ENCODE assay signal across 8 mouse cellular contexts in genomic region chr7:125392536-125392935, GRCm38 (mm10). TPM values are rescaled to one million over a fixed set of nuclear protein-coding genes. Genes with fewer than 3 reads are reported as not detected.
A peak's percentile ranks its signal among the peaks of the same experiment; 100 is the strongest.
DNase-seq lines count a peak whose midpoint lies in the region; ATAC-seq lines count a peak whose summit lies in the region.

No protein-coding gene starts in this region.

- no peaks in the 10 kb centered on the region for H3K9me3 ChIP-seq in embryonic facial prominence, embryonic 13.5 days
- H3K9me3 ChIP-seq in heart, embryonic 14.5 days (ENCODE audit: control insufficient read depth, low read length), result no peaks in the 10 kb centered on the region
- no peaks in the 10 kb centered on the region for H3K9me3 ChIP-seq in limb, embryonic 13.5 days

- ATAC-seq in embryonic facial prominence, embryonic 13.5 days (ENCODE audit: insufficient number of reproducible peaks, insufficient read depth, low FRiP score, low TSS enrichment, low read depth), result no peak
- no peak for ATAC-seq in heart, embryonic 14.5 days (ENCODE audit: insufficient number of reproducible peaks, insufficient read depth, low FRiP score, low read depth)
- no peak for ATAC-seq in limb, embryonic 13.5 days (ENCODE audit: low FRiP score, low read depth)
- ATAC-seq in activated CD4-positive, CD25-positive, alpha-beta regulatory T cell, adult 4 months, result no peak

- no peak overlapping the region for H3K4me3 ChIP-seq in embryonic facial prominence, embryonic 13.5 days
- H3K4me3 ChIP-seq in heart, embryonic 14.5 days (ENCODE audit: control insufficient read depth in 1 of 2, insufficient read depth in 1 of 2, low read depth in 1 of 2, low read length in 2 of 2), result no peak overlapping the region
- no peak overlapping the region for H3K4me3 ChIP-seq in limb, embryonic 13.5 days

- H3K9ac ChIP-seq in embryonic facial prominence, embryonic 13.5 days, result 0 out of 2 replicates have a peak overlapping the region, but pooled peaks have one; percentile 32
- no peak overlapping the region for H3K9ac ChIP-seq in heart, embryonic 14.5 days (ENCODE audit: low read length)
- H3K9ac ChIP-seq in limb, embryonic 13.5 days, result 0 out of 2 replicates have a peak overlapping the region, but pooled peaks have one; percentile 51

- 31% methylated on average over 3 of the region's 3 CpGs for WGBS in embryonic facial prominence, embryonic 13.5 days
- WGBS in heart, embryonic 14.5 days, result 19% methylated on average over 3 of the region's 3 CpGs
- WGBS in limb, embryonic 13.5 days, result 35% methylated on average over 3 of the region's 3 CpGs

- peak overlapping the region; percentile 80 for H3K4me2 ChIP-seq in embryonic facial prominence, embryonic 13.5 days
- peak overlapping the region; percentile 86; the same call in 1 of the 2 replicates for H3K4me2 ChIP-seq in heart, embryonic 14.5 days (ENCODE audit: low read length)
- peak overlapping the region; percentile 76 for H3K4me2 ChIP-seq in limb, embryonic 13.5 days (replicated peaks)

- peak; percentile 8 for DNase-seq in retina, postnatal 1 day
- DNase-seq in retina, embryonic 14.5 days (ENCODE audit: low spot score), result no peak
- peak; percentile 55 for DNase-seq in skeletal muscle tissue, adult 2 months (ENCODE audit: low read depth, low spot score)
- no peak for DNase-seq in left cerebral cortex, postnatal 36 days (ENCODE audit: low spot score in 2 of 2)

- H3K27me3 ChIP-seq in embryonic facial prominence, embryonic 13.5 days, result peaks cover 4% of the 10 kb centered on the region; the same call in 1 of the 2 replicates
- H3K27me3 ChIP-seq in heart, embryonic 14.5 days (ENCODE audit: control insufficient read depth, insufficient read depth, low read length), result no peaks in the 10 kb centered on the region
- H3K27me3 ChIP-seq in limb, embryonic 13.5 days, result peaks cover 23% of the 10 kb centered on the region; the same call in 1 of the 2 replicates

- intact Hi-C loops in left cerebral cortex, postnatal 36 days (cut with DNase I), result loop anchor here (5.0 kb wide), 5 partner anchors 1010 to 1865 kb away; partner anchors contain the start of gene Hs3st4

- H3K27ac ChIP-seq in embryonic facial prominence, embryonic 13.5 days, result peak overlapping the region; percentile 64
- no peak overlapping the region for H3K27ac ChIP-seq in heart, embryonic 14.5 days (replicated peaks in 1 of 2; ENCODE audit: control insufficient read depth in 1 of 2, insufficient read depth in 1 of 2, low read depth in 2 of 2, low read length in 2 of 2)
- no peak overlapping the region for H3K27ac ChIP-seq in limb, embryonic 13.5 days

- no peaks in the 10 kb centered on the region for H3K36me3 ChIP-seq in embryonic facial prominence, embryonic 13.5 days
- no peaks in the 10 kb centered on the region for H3K36me3 ChIP-seq in heart, embryonic 14.5 days (ENCODE audit: control insufficient read depth, insufficient read depth, low read length)
- no peaks in the 10 kb centered on the region for H3K36me3 ChIP-seq in limb, embryonic 13.5 days

- peaks cover 11% of the 10 kb centered on the region; the same call in 1 of the 2 replicates for H3K4me1 ChIP-seq in embryonic facial prominence, embryonic 13.5 days
- H3K4me1 ChIP-seq in heart, embryonic 14.5 days (ENCODE audit: control insufficient read depth in 2 of 2, insufficient read depth in 2 of 2, low read length in 2 of 2), result peaks cover 8 to 9% of the 10 kb centered on the region in 2 experiments; a peak in 3 of 4 replicates
- H3K4me1 ChIP-seq in limb, embryonic 13.5 days, result peaks cover 11% of the 10 kb centered on the region

RNA-seq across cellular contexts. Expression of gene Kdm8, which starts 51.9 kb away (rescaled TPM):
- polyA plus RNA-seq in embryonic facial prominence, embryonic 13.5 days (2015; fragmentation: Nextera tagmentation; extraction: Ambion mirVana), result 9.6 and 10.0 TPM in 2 replicates
- polyA plus RNA-seq in heart, embryonic 14.5 days (2014; fragmentation: Nextera tagmentation; extraction: Ambion mirVana), result 5.5 and 5.7 TPM in 2 replicates
- 11.1 and 12.5 TPM in 2 replicates for polyA plus RNA-seq in limb, embryonic 13.5 days (2015; fragmentation: Nextera tagmentation; extraction: Ambion mirVana)
- polyA plus RNA-seq in activated CD4-positive, CD25-positive, alpha-beta regulatory T cell, adult 4 months (2017; shearing (Covaris generic)), result 1 to 10 TPM; 4.0 to 4.8 TPM
- 1 to 10 TPM; 4.1 to 5.1 TPM for total RNA-seq in left cerebral cortex, postnatal 36 days (2021)

Comparison
In these comparisons a context has a peak if more than half of its experiments do, and no peak if none do; other contexts are left out.
1. DNase-seq: peak in retina, postnatal 1 day (single experiment) and skeletal muscle tissue, adult 2 months (single experiment); none in retina, embryonic 14.5 days (single experiment) and left cerebral cortex, postnatal 36 days (0 of 2).
2. Peak in every context shown above with its lines, with median percentiles within 50 percentile points of each other: H3K4me2 ChIP-seq.